Mouse (Mus musculus) lung, postnatal 0 days (tissue): ENCODE results near the gene Vps13a.

Experiments
- CTCF ChIP-seq: IDR thresholded peaks from 2 replicates; pipeline ENCODE4 v1.5.1; 2016; ENCODE audit warnings: antibody characterized with exemption, mild to moderate bottlenecking
- EP300 ChIP-seq: IDR thresholded peaks from 2 replicates; pipeline ENCODE4 v1.6.1; 2016; ENCODE audit warnings: antibody characterized with exemption, mild to moderate bottlenecking, control low read depth

- TF ChIP-seq CTCF (no peak), EP300 (no peak)
These were observed 780 bp upstream of the Vps13a start for GRCm38 (mm10) chr19:16781406-16782019.
